Mouse (Mus musculus): ENCODE results near the gene Gtf2ird2.

DNA sequence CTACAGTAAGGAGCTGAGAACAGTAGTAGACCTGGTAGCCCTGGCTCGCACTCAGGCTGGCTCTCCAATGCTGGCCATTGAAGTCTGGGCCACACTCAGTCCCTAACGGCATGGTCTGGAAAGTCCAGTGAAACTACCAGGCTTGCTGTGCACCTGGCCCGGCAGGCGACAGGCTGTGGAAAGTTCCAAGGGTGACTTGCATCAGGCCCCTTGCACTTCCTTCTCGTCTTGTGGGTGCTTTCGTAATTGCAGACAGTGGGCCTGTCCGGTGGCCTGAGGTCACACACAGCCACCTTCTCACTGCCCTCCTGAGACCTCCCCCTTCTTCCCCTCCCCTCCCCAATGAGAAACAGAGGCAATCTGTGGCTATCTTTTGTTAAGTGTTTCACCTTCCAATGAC is 48.7 kb downstream of the Gtf2ird2 start:
- TF ChIP-seq CTCF (IDR thresholded peaks at IDR 0.05) (0 out of 2 replicates have a peak, but pooled peaks have one; percentile 3), EP300 (IDR thresholded peaks at IDR 0.05) (no peak)

All from lung, postnatal 0 days (tissue).